Mouse (Mus musculus) frontal cortex, postnatal 10 days (tissue): ENCODE data around the gene Trpv3.
A peak's percentile ranks its signal among the peaks of the same experiment; 100 is the strongest.
"Not testable (repeated sequence)": the region's sequence is repeated elsewhere in the genome, so short reads cannot be mapped to it uniquely, and the experiment has no call there.

ENCODE experiments used
- DNase-seq, 2 experiments: peaks; one replicate each; pipeline ENCODE4 v3.0.0; 2022; ENCODE audit warnings: low spot score in 2 of 2, mixed read lengths in 1 of 2

Trpv3 gene

DNA sequence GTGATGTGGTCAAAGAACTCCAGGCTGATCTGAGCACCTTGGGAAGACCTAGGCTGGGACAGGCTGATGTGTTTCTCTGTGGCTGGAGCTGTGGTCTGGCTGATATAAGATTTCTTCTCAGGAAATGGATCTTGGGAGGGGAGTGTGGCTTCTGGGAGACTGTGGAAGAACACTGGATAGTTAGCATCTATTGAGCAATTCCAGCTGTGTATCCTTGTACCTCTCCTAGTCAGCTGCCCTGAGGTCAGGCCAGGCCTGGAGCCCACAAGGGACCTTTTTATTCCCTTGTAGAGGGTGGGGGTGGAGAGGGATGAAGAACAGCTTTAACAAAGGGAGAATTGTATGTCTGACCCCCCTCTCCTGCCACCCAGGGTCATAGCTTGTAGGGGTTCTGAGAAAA lies 17.2 kb downstream of the Trpv3 start:
- DNase-seq = no peak

DNA sequence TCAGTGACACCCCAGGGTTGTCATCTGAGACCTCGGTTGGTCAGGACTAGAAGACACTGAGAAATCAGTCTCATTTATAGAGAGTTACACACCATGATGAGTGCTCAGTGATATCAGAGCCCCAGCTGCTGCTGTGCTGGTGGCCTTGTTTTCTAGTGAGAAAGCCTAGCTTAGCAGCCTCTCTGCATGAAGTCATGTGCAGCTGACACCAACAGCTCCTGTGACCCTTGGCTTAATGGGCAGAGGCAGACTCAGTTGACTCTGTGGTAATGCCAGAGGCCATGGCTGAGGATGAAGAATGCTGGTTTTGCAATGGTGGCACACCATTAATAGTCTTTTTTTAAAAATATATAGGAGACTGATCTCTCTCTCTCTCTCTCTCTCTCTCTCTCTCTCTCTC lies 22.4 kb downstream of the Trpv3 start:
- DNase-seq = no peak

DNA sequence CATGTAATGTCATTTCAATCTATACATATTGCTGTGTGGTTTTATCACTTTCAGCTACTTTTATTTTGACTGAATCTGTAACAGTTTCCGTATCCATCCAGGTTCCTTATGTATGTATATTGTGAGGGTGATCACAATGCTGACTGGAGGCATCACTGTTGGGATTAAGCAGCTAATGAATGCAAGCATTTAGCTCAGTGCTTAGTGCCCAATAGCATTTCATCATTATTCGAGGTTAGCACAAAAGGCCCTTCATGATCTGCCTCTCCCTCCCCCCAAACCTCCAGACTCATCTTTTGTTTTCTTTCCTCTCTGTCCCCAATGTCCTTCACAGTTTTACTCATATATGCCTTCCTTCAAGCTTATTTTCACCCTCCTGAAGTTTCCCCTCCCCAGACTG lies 35.9 kb downstream of the Trpv3 start:
- no peak for DNase-seq

DNA sequence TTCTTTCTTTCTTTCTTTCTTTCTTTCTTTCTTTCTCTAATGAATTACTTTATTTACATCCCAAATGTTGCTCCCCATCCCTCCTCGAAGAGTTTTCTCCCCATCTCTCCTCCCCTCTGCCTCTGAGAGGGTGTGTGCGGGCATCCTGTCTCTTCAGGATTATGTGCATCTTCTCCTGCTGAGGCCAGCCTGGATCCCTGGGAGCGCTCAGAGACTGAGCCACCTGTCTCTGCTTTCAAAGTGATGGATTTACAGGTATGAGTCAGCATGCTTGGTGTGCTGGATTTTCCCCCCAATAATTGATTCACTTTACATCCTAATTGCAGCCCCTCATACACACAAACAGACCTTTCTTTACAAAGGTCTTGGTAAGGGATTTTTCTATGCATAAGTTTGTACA lies 48.8 kb downstream of the Trpv3 start:
- no peak for DNase-seq

DNA sequence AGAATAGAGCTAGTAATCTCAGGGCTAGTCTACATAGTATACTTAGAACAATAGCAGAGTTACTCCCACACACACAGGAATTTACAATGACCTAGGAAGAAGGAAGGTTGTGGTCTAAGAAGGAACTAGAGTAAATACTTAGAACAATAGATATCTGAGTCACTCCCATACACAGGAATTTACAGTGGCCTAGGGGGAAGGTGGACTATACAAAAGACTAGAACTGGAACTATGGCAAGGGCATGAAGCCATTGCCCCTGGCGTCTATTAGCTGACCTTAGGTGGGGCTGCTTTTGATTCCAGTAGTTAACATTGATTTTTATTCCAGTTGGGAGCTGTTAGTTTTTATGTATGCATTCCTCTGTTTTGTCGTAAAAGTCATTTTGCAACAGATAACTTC lies 51.4 kb downstream of the Trpv3 start:
- not testable (repeated sequence) for DNase-seq

DNA sequence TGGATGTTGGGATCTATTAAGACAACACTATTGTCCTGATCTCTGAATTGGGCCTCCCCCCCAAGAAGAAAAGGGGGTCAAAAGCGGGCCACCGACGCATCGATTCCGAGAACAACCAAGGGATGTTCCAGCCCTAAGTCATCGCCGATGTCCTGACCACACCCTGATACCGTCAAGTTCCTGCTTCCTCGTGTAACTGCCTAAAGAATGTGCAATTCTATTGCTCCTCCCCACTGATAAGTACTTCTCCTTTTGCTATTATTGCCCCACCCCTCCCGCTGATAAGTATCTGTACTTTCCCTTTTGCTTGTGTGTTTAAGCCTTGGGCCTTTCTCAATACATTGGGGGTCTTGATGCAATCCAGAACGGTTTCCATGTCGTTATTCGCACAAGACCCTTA lies 53.9 kb downstream of the Trpv3 start:
- not testable (repeated sequence) for DNase-seq

DNA sequence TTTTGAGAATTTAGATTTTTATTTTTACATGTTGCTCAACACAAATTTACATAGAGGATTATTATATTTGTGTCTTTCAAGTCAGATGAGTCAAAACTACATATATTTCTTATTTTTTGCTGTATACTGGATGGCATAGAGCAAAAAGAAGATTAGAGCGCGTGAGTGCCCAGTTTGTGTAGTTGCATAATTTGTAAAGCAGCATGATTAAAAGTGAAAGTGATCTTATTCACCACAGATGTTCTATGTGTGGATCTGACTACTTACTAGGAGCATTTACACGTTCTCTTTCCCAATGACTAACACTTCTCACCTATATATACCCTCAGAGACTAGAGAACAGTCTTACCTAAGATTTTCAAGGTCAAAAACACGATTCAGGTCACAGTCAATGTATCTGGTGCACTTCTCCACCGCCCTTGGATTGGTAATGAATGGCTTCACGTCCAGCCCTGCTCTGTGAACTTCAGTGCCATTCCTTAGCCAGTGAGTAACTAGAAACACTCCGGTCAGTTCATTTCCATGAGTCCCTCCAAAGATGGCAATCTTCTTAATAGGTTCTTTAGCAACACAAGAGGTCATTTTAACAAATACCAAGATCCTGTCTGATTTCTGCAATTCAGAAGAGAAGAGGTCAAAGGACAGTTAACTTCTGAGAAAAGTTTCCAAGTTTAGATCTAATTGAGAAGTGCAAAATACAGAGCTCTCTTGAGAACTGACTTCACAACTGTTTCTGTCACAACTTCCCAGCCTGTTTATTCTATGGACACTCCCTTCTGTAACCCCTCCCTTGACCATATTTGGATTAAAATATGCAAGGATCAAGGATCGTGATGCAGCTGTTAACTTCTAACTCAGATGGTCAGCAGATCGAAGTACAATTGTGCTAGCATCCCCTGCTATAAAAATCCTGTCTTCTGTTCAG lies 57.0 kb downstream of the Trpv3 start:
- DNase-seq = no peak

DNA sequence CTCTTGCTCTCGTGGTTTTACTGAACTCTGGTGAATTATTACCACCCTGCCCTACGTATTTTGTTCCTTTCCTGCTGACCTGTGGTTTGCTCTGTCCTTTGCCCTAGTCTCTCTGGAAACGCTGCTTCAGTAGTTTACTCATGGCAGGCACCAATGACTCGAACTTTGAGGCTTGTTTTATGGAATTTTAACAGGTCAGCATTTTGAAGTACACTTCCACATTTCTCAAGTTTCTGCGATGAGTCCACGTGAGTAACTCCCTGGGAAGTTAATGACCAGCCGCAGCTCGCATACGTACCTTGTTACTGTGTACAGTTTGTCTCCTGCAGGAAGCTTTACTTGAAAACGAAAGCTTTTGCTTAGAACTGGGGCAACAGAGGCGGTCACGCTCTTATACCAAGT lies 59.3 kb downstream of the Trpv3 start:
- DNase-seq = no peak

DNA sequence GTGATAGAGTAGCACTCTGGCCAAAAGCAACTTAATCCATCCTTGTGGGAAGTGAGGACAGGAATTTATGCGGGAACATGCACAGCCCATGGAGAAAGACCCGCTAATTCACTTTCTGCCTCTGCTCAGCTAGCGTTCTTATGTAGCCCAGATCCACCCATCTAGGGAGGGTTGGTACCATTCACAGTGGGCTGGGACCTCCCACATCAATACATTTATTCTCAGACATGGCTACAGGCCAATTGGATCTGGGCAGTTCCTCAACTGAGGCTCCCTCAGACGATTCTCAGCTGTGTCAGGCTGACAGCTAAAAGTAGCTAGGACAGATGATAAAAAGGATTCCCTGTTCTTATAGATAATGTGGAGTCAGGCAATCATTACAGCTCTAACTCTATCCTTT lies 60.2 kb downstream of the Trpv3 start:
- DNase-seq = peak in 1 of 2 experiments; percentile 7

DNA sequence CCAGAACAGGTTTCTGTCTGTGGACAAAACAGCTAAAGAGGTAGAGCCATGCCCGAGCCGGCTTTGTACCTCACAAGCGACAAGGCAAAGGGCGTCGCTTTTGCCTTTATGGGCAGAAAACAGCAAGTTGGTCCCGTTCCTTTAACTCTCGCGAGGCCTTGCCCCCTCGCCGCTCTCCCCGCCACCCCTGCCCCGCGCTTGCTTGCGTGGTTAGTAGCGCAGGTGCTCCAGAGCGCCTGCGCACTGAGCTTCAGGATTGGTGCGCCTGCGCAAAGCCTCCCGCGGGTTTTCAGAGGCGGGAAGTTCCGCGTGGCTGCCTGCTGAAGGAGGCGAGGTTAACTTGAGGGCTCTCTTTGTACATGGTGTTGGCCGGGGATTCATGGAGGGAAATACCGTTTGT lies 62.3 kb downstream of the Trpv3 start, which contains the start of the genes Aspa, Gm49340 and Spata22:
Aspa (minus strand) TSS at position 155 of the 400 bp plus-strand sequence.
Gm49340 (plus strand) TSS at position 300 of the 400 bp plus-strand sequence.
Spata22 (plus strand) TSS at position 300 of the 400 bp plus-strand sequence.
- DNase-seq = no peak

DNA sequence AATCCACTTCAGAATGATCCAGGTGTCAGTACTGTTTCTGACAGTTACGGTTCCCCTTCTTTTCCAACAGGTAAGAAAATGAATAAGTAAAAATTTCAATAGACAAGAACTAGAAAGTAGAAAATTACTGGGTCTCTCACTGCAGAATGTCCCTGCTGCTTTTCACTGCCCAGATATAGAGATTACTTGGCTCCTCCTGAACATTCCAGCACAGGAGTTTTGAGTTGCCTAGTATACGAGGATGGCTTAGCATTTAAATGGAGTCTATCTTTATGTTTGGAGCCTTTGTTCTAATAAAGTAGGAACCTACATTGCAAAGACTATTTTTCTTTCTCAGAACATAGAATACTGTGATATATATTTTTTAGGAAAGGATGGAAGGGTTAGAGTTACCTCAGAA lies 66.2 kb downstream of the Trpv3 start:
- no peak for DNase-seq

DNA sequence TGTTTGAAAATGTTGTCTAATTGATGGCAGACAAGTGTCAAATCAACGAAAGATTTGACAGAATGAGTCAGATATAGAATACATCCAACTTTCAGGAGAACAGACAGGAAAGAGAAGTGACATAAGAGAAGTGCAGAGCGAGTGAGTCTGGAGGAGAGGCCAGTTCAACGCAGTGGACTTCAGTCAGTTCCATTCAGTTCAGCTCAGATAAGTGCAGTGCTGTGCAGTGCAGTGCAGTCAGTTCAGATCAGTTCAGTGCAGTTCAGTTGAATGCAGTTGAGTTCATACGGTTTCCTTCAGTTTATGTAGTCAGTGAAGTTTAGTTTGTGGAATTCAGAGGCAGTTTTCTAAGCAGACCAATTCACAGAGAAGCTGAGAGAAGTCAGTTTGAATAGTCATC lies 69.7 kb downstream of the Trpv3 start:
- DNase-seq = no peak
